Mouse (Mus musculus) liver, embryonic 14.5 days (tissue): ENCODE measurements around the gene Lrp10. TPM values are rescaled to one million over a fixed set of nuclear protein-coding genes. Genes with fewer than 3 reads are reported as not detected.

Experiments used
- ATAC-seq: fragments of 200-750 bp; cut with Nextera tagmentation; 2 replicates; pipeline ENCODE4 v1.8.0; 2017; ENCODE audit warnings: moderate number of reproducible peaks, mild to moderate bottlenecking, moderate library complexity; ENCODE audit not compliant: insufficient read depth
- DNase-seq, 3 experiments: peaks; one replicate each; pipeline ENCODE4 v3.0.0-alpha.2; 2012 to 2013; ENCODE audit warnings: low read depth in 3 of 3, low spot score in 3 of 3
- H3K27ac ChIP-seq: fragments of 300-500 bp; sonication (generic); 2 replicates; pipeline ENCODE4 v1.5.1; 2014; ENCODE audit warnings: moderate library complexity, mild to moderate bottlenecking, control low read depth, inconsistent platforms
- H3K27me3 ChIP-seq: fragments of 300-500 bp; sonication (generic); 2 replicates; pipeline ENCODE4 v1.6.1; 2014; ENCODE audit warnings: mild to moderate bottlenecking, low read length, moderate library complexity; ENCODE audit not compliant: control insufficient read depth, insufficient read depth
- H3K36me3 ChIP-seq: fragments of 300-500 bp; sonication (generic); replicated peaks from 2 replicates; pipeline ENCODE4 v1.6.1; 2014; ENCODE audit warnings: low read depth; ENCODE audit not compliant: control insufficient read depth, insufficient read depth
- H3K4me1 ChIP-seq, 2 experiments: fragments of 200-500 bp in 1 of 2; fragments of 300-500 bp in 1 of 2; sonication (generic) in 1 of 2; replicated peaks; 2 replicates each; pipeline ENCODE4 v1.6.1; 2012 to 2014; ENCODE audit warnings: antibody characterized with exemption in 1 of 2, inconsistent platforms in 1 of 2, low read length in 1 of 2; ENCODE audit not compliant: control insufficient read depth in 2 of 2, insufficient read depth in 2 of 2
- H3K4me2 ChIP-seq: fragments of 300-500 bp; sonication (generic); 2 replicates; pipeline ENCODE4 v1.6.1; 2014; ENCODE audit warnings: low read depth, mild to moderate bottlenecking, control low read depth, moderate library complexity
- H3K4me3 ChIP-seq, 2 experiments: fragments of 200-500 bp in 1 of 2; fragments of 300-500 bp in 1 of 2; sonication (generic) in 1 of 2; 2 replicates each; pipeline ENCODE4 v1.5.1; 2012 to 2014; ENCODE audit warnings: low read depth in 2 of 2, low read length in 2 of 2, mild to moderate bottlenecking in 2 of 2, control low read depth in 1 of 2, inconsistent platforms in 1 of 2, moderate library complexity in 1 of 2; ENCODE audit not compliant: insufficient read depth in 1 of 2
- H3K9ac ChIP-seq: fragments of 300-500 bp; sonication (generic); replicated peaks from 2 replicates; pipeline ENCODE4 v1.6.1; 2014; ENCODE audit warnings: mild to moderate bottlenecking, control low read depth, moderate library complexity
- H3K9me3 ChIP-seq: fragments of 300-500 bp; sonication (generic); 2 replicates; pipeline ENCODE4 v1.6.1; 2016; ENCODE audit warnings: low read length, mixed read lengths; ENCODE audit not compliant: control insufficient read depth
- CTCF ChIP-seq: IDR thresholded peaks from 2 replicates; pipeline ENCODE4 v1.5.1; 2016; ENCODE audit warnings: antibody characterized with exemption, low read depth, control low read depth
- EP300 ChIP-seq: IDR thresholded peaks from 2 replicates; pipeline ENCODE4 v1.6.1; 2016; ENCODE audit warnings: antibody characterized with exemption, low read depth
- WGBS: fragments of 180-500 bp; shearing (Covaris S2); extraction: QIAGEN DNeasy Blood & Tissue Kit; methylation state at CpG from one replicate; pipeline ENCODE4 v1.1.7; 2014; ENCODE audit not compliant: insufficient replicate concordance; 5-methylcytosine and 5-hydroxymethylcytosine counted together
- polyA plus RNA-seq, 2 experiments: library from polyadenylated mRNA; depleted of rRNA in 1 of 2; stranded (reverse) in 1 of 2; unstranded in 1 of 2; fragments of >200 nt; fragmentation: Nextera tagmentation in 1 of 2; extraction: Ambion mirVana in 1 of 2; gene quantifications; 2 replicates each; pipeline versions ENCODE4 v1.2.1 to v1.2.3; 2012 to 2014

The Lrp10 gene
- polyA plus RNA-seq, 2 experiments: 11.1 to 12.9 TPM

- DNase-seq: no peak
- no peak for TF ChIP-seq CTCF
- TF ChIP-seq EP300: no peak
- H3K27me3 ChIP-seq: peaks cover 39% of the 10 kb centered on the region
- H3K4me1 ChIP-seq: peaks cover 0 to 5% of the 10 kb centered on the region in 2 experiments; a peak in 1 of 4 replicates
- no peak overlapping the region for H3K4me3 ChIP-seq
- no peak for ATAC-seq
- H3K36me3 ChIP-seq: no peaks in the 10 kb centered on the region
- 26% methylated on average over 8 of the region's 8 CpGs for WGBS
- H3K9me3 ChIP-seq: no peaks in the 10 kb centered on the region
- H3K9ac ChIP-seq: no peak overlapping the region
- H3K4me2 ChIP-seq: no peak overlapping the region
- no peak overlapping the region for H3K27ac ChIP-seq
These were observed 17.5 kb downstream of the Lrp10 start for GRCm38 (mm10) chr14:54481402-54481801.

GRCm38 (mm10) chr14:54482498-54482897 lies 18.6 kb downstream of the Lrp10 start:
- Histone ChIP-seq H3K4me1 (peaks cover 0 to 2% of the 10 kb centered on the region in 2 experiments; a peak in 1 of 4 replicates), H3K9me3 (no peaks in the 10 kb centered on the region), H3K4me2 (no peak overlapping the region), H3K27me3 (peaks cover 32% of the 10 kb centered on the region), H3K9ac (no peak overlapping the region), H3K36me3 (no peaks in the 10 kb centered on the region), H3K4me3 (no peak overlapping the region), H3K27ac (no peak overlapping the region)
- 39% methylated on average over 9 of the region's 9 CpGs for WGBS
- TF ChIP-seq EP300 (no peak), CTCF (peak; percentile 89)
- ATAC-seq: no peak
- DNase-seq: peak in 2 of 3 experiments; percentile 35 to 38

DNA sequence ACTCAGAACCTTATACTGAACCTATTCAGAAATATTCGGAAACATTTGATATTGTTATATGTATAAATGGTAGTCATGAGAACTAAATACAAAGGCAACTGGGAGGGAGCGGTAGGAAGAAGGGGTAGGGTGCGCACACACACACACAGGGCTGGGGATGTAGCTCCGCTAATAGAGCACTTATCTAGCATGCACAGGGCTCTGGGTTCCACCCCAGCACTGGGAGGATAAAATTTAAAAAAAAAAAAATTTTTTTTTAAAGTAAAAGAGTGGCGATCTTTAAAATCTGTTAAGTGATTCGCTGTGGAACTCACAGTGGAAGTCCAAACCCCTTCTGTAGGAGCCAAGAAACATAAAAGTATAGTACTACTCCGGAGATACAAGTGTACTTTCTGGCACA lies 22.0 kb downstream of the Lrp10 start:
- DNase-seq (no peak), ATAC-seq (no peak)
- Histone ChIP-seq H3K27ac (no peak overlapping the region), H3K9me3 (no peaks in the 10 kb centered on the region), H3K9ac (no peak overlapping the region), H3K36me3 (no peaks in the 10 kb centered on the region), H3K4me1 (peaks cover 0 to 2% of the 10 kb centered on the region in 2 experiments; a peak in 1 of 4 replicates), H3K27me3 (no peaks in the 10 kb centered on the region), H3K4me3 (no peak overlapping the region), H3K4me2 (no peak overlapping the region)
- 34% methylated on average over 7 of the region's 7 CpGs for WGBS
- TF ChIP-seq CTCF (no peak), EP300 (0 out of 2 replicates have a peak, but pooled peaks have one; percentile 15)

DNA sequence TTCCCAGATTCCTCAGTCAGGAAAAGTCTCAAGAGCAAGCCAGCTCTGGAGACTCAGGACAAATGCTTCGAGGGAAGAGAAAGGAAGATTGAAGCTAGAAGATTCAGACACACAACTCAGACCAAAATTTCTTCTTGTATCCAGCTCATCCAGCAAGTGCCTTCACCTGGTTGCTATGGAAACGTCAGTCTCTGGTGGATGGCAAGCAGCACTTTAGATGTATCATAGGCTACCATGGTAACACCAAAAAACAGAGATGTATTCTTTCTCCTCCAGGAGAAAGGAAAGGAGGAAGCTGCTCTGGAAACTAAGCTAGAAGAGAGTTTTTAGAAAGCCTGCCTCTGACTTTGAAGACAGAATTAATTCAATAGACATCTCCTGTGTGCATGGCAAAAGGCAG lies 23.8 kb downstream of the Lrp10 start:
- H3K36me3 ChIP-seq: no peaks in the 10 kb centered on the region
- H3K27me3 ChIP-seq: no peaks in the 10 kb centered on the region
- DNase-seq (no peak), ATAC-seq (no peak)
- H3K4me1 ChIP-seq: peaks cover 0 to 7% of the 10 kb centered on the region in 2 experiments; a peak in 2 of 4 replicates
- H3K27ac ChIP-seq: no peak overlapping the region
- H3K9ac ChIP-seq: no peak overlapping the region
- no peak overlapping the region for H3K4me2 ChIP-seq
- WGBS: 47% methylated on average over 2 of the region's 2 CpGs
- no peak overlapping the region for H3K4me3 ChIP-seq
- no peaks in the 10 kb centered on the region for H3K9me3 ChIP-seq
- TF ChIP-seq CTCF (no peak), EP300 (no peak)

- Histone ChIP-seq H3K36me3 (no peaks in the 10 kb centered on the region), H3K4me1 (peaks cover 0 to 7% of the 10 kb centered on the region in 2 experiments; a peak in 2 of 4 replicates), H3K27me3 (no peaks in the 10 kb centered on the region), H3K4me3 (no peak overlapping the region), H3K4me2 (no peak overlapping the region), H3K9ac (no peak overlapping the region), H3K27ac (no peak overlapping the region), H3K9me3 (no peaks in the 10 kb centered on the region)
- TF ChIP-seq CTCF (no peak), EP300 (no peak)
- ATAC-seq (no peak), DNase-seq (no peak)
These were observed 24.4 kb downstream of the Lrp10 start for GRCm38 (mm10) chr14:54488350-54488749.
